Mouse (Mus musculus) kidney, adult 9 months (tissue): ENCODE measurements at regions not wholly inside any gene's neighbourhood (a gene's known extent, or its start where the extent isn't known, plus 50 kb on each side); places are given as distances from the start of the nearest gene placed in this dataset.

ENCODE experiments used
- DNase-seq: peaks from one replicate; pipeline ENCODE4 v3.0.0; 2022

DNA sequence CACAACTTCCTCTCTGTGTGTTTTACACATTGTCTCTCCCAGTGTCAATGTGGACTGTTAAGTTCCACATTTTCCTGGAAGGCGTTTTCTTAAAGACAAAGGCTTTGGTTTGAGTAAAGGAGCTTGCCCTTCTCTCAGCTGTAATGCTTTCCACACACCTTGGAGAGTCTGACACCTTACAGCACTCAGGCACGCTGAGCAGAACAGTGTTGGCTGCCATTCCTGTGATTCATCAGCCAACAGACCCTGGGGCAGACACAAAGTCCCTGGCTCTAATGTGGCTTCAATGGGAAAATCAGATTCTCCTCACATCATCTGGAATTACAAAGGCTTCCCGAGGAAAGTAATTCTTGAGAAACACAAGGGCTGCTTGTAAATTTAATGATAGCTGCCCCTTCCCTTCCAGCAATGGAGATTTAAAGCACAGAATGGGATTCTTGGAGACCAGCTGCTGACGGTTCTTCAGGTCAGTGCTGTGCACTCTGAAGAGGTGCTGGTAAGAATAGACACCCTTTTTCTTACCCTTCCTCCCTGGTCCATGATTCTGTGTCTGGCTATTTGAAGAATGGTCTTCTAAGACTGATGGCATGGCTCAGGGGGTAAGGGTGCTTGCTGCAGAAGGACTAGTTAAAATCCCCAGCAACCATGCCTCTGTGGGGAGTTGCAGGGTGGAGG lies 468.4 kb upstream of the Nr2f2 start:
- no peak for DNase-seq

DNA sequence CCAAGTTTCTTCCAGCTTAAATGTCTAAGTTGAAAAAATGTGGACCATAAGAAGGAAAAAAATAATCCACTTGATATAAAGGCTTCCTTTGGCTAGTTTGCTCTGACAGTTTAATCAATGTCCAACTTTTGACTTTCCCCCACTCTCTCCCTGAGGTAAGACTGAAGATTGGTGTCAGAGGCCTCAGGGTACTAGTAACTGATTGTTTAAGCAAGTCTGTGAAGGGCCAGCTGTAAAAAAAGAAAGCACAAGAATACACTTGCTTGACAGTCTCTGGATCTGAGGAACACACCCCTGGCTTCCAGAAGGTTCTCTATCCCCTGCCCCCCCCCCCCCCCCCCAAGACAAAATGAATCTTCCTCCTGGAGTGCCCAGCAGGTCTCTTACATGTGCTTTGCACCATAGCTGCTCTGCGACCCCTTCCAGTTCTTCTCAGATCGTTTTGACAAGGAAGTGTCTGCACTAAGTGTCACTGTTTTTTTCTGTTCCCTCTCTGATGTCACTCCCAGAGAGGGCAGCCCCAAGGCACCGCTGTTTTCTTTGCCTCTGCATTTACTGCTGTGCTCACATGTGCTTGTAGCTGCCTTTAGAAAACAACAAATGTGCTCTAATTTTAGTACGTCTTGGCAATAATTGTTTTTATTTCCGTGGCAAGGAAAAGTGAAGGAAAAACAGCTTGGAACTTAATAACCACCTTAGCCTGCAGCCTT lies 462.1 kb upstream of the Nr2f2 start:
- DNase-seq, result peak; percentile 75

DNA sequence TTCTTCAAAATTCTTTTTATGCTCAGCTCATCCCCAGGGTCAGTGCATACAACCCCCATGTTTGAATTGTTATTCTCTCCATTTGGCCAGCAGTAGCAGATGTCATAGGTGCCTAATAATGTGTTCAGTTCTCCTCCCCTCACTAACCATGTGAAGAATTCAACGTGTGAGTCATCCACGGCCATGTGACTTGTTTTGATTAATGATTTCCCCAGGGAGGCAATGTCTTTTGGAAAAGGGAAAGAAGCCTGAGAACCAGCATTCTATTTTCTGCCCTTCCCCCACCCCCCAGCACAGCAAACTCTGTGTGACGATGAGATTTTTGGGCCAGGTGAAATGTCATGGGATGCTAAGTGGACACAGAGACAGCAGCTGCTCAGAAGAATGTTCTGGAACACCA lies 459.5 kb upstream of the Nr2f2 start:
- DNase-seq, result peak; percentile 73

DNA sequence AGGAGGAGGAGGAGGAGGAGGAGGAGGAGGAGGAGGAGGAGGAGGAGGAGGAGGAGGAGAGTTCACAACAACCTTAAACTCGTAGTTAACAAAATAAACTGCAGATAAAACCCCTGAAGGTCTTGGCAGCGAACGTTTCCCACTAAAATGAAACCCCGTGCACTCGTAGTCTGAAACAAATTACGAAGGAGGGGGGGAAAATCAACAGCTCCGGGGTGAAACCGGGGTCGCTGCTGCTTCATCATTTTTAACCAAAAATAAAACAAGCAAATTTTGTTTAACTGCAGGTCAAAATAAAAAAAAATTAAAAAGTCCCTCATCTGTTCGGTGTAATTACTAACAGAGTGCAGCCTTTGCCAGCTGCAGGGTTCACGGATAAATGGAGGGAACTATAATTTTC lies 456.5 kb upstream of the Nr2f2 start:
- DNase-seq, result peak; percentile 74

GRCm38 (mm10) chr7:70822310-70822821 lies 455.8 kb upstream of the Nr2f2 start:
- peak; percentile 85 for DNase-seq

- DNase-seq, result no peak
Observed at GRCm38 (mm10) chr7:70821861-70822260, 455.3 kb upstream of the Nr2f2 start.

- no peak for DNase-seq
Observed at GRCm38 (mm10) chr7:70817347-70817913, 450.9 kb upstream of the Nr2f2 start.

DNA sequence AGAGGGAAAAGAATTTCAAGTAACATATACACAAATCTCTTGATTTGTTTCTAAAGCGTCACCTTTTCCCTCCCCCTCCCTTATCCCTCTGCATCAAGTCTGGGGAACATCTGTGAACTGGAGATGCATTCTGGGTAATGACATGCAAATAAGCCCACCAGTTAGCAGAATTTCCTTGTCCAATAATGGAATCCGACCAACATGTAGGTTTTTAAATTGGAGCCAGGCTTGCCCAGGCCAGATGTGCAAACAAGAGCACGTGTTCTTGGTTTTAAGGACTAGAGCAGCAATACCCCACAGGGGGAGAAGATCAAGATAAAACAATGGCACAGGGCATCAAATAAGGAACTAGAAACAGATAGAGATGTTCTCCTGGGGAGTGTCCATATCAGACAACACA lies 447.9 kb upstream of the Nr2f2 start:
- no peak for DNase-seq

- DNase-seq, result no peak
Observed at GRCm38 (mm10) chr7:70813101-70813500, 446.6 kb upstream of the Nr2f2 start.

- no peak for DNase-seq
Observed at GRCm38 (mm10) chr7:70810411-70811090, 444.0 kb upstream of the Nr2f2 start.

- no peak for DNase-seq
Observed at GRCm38 (mm10) chr7:70804281-70804680, 437.7 kb upstream of the Nr2f2 start.

DNA sequence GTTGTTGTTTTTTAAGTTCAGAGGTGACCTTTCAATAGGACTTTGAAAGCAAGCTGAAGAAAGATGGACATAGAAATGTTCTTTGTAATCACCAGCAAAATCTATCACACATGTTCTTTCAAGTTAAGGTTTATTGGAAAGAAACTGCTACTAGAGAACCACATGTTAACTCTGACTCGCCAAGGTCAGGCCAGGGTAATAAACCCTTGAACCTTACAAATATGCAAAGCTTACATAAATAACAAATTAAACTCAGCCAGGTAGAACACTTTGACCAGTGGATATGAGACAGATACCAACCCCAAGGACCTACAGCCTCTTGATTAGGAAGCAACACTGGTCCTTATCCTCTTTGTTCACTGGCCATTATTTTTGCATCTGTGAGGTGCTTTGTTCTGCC lies 433.4 kb upstream of the Nr2f2 start:
- peak; percentile 74 for DNase-seq

GRCm38 (mm10) chr7:70799031-70799766 lies 432.7 kb upstream of the Nr2f2 start:
- DNase-seq, result peak; percentile 73

DNA sequence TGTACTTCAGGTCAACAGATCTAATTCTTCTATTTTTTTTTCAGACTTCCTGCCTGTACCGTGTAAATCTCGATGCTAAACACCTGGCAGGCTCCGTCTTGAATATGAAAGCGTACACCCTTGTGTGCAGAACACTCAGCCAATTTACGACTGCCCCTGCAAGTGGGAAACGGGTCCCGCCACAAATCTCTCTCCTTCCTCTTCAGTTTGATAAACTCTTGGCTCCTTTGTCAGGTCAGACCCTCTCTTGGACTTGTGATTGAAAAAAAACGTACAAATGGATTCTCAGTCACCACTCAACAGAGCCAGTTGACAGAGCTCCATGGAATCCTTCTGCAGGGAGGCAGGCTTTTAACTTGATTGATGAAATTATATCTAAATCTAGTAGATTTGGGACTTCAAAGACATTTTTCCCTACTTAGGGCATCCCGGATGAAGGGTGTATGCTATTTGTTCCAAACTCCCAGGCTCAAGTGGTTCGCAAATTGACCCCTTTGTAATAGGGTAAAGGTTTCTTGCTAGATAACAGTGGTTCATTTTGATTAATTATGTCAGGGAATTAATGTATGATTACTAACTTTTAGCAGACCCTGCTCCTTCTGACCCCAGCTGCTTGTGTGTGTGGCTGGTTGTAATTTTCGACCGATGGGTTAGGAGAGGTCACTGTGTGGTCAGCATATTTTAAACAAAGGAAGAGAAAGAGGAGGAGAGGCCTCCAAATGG lies 429.7 kb upstream of the Nr2f2 start:
- peak; percentile 62 for DNase-seq

- DNase-seq, result no peak
Observed at GRCm38 (mm10) chr7:70788902-70789796, 422.6 kb upstream of the Nr2f2 start.

GRCm38 (mm10) chr7:70787966-70788365 lies 421.4 kb upstream of the Nr2f2 start:
- DNase-seq, result no peak

- DNase-seq, result no peak
Observed at GRCm38 (mm10) chr7:70780742-70781332, 414.3 kb upstream of the Nr2f2 start.

GRCm38 (mm10) chr7:70777763-70778162 lies 411.2 kb upstream of the Nr2f2 start:
- DNase-seq, result no peak

DNA sequence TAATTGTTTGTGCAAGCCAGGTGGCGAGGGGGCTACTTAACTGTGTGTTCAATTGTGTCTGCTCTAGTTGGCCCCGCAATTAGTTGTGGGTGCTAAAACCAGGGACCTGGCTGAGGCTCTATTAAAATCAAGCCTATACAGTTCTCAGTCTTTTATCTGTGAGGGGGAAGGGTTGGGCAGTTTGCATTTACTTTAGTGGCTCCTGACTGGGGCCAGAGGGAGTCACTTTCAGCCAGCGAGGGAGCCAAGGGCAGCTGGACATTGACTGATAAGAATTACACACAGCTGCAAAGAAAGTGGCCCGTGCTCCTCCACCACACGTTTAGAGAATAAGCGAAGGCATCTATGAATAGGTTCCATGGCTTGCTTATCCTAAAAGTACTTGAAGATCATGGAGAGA lies 403.1 kb upstream of the Nr2f2 start:
- no peak for DNase-seq

GRCm38 (mm10) chr7:70767697-70768096 lies 401.2 kb upstream of the Nr2f2 start:
- no peak for DNase-seq

GRCm38 (mm10) chr7:70756676-70757075 lies 390.1 kb upstream of the Nr2f2 start:
- DNase-seq, result peak; percentile 65
